Mouse (Mus musculus) testis, adult 2 months (tissue): ENCODE data around the gene Mapkapk2.

Experiments
- CTCF ChIP-seq: fragments of 200-500 bp; IDR thresholded peaks from 2 replicates; pipeline ENCODE4 v1.5.1; 2012; ENCODE audit warnings: low read depth, mild to moderate bottlenecking, inconsistent platforms, low read length, moderate library complexity; ENCODE audit not compliant: control insufficient read depth, insufficient read depth, insufficient replicate concordance
- POLR2A ChIP-seq: fragments of 200-500 bp; IDR thresholded peaks from 2 replicates; pipeline ENCODE4 v1.6.1; 2012; ENCODE audit warnings: low read depth, mild to moderate bottlenecking, inconsistent platforms, low read length, moderate library complexity; ENCODE audit not compliant: control insufficient read depth

DNA sequence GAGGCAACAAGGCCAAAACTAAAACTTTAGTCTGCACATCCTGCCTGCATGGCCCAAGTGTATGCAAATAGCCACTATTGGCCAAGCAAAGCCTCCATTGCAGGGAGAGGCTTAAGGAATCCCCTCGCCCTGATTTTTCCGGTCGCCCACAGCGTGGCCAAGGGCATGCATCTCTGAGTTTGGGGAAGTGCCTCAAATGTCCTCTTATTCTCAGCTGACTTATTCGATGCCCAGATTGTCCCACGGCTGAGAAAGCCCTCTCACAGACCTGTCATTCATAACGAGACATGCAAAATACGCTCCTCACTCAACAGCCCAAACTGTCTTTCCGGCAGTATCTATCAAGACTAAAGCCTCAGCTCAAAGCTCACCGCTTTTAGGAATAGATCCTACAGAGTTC lies 51.0 kb downstream of the Mapkapk2 start:
- TF ChIP-seq CTCF (no peak), POLR2A (no peak)
